Mouse (Mus musculus) limb, embryonic 11.5 days (tissue): ENCODE data around the gene Tppp. TPM values are rescaled to one million over a fixed set of nuclear protein-coding genes. Genes with fewer than 3 reads are reported as not detected.
A peak's percentile ranks its signal among the peaks of the same experiment; 100 is the strongest.

Source experiments
- ATAC-seq: fragments of 200-750 bp; cut with Nextera tagmentation; 2 replicates; pipeline ENCODE4 v1.8.0; 2017; ENCODE audit warnings: low read depth; ENCODE audit not compliant: insufficient number of reproducible peaks, low FRiP score, low TSS enrichment
- DNase-seq: peaks from one replicate; pipeline ENCODE4 v3.0.0-alpha.2; 2015; ENCODE audit warnings: low spot score
- H3K27ac ChIP-seq: fragments of 300-500 bp; sonication (generic); replicated peaks from 2 replicates; pipeline ENCODE4 v1.5.1; 2014; ENCODE audit warnings: low read depth, mild to moderate bottlenecking, low read length
- H3K27me3 ChIP-seq: fragments of 300-500 bp; sonication (generic); 2 replicates; pipeline ENCODE4 v1.6.1; 2014; ENCODE audit warnings: mild to moderate bottlenecking, low read length, mixed read lengths; ENCODE audit not compliant: control insufficient read depth, insufficient read depth
- H3K36me3 ChIP-seq: fragments of 300-500 bp; sonication (generic); 2 replicates; pipeline ENCODE4 v1.6.1; 2014; ENCODE audit warnings: mild to moderate bottlenecking, low read length, moderate library complexity, mixed read lengths; ENCODE audit not compliant: control insufficient read depth, insufficient read depth
- H3K4me1 ChIP-seq: fragments of 300-500 bp; sonication (generic); 2 replicates; pipeline ENCODE4 v1.6.1; 2014; ENCODE audit warnings: low read length, mixed read lengths; ENCODE audit not compliant: control insufficient read depth, insufficient read depth
- H3K4me2 ChIP-seq: fragments of 300-500 bp; sonication (generic); 2 replicates; pipeline ENCODE4 v1.6.1; 2014; ENCODE audit warnings: low read depth, mild to moderate bottlenecking, moderate library complexity; ENCODE audit not compliant: severe bottlenecking
- H3K4me3 ChIP-seq: fragments of 300-500 bp; sonication (generic); 2 replicates; pipeline ENCODE4 v1.5.1; 2014; ENCODE audit warnings: low read depth, low read length
- H3K9ac ChIP-seq: fragments of 300-500 bp; sonication (generic); 2 replicates; pipeline ENCODE4 v1.6.1; 2014; ENCODE audit warnings: mild to moderate bottlenecking, low read length
- H3K9me3 ChIP-seq: fragments of 300-500 bp; sonication (generic); 2 replicates; pipeline ENCODE4 v1.6.1; 2016; ENCODE audit warnings: low read length; ENCODE audit not compliant: control insufficient read depth
- WGBS: fragments of 180-500 bp; shearing (Covaris S2); extraction: QIAGEN DNeasy Blood & Tissue Kit; methylation state at CpG from one replicate; pipeline ENCODE4 v1.1.7; 2014; 5-methylcytosine and 5-hydroxymethylcytosine counted together
- polyA plus RNA-seq: library from polyadenylated mRNA; unstranded; fragments of >200 nt; fragmentation: Nextera tagmentation; extraction: Ambion mirVana; gene quantifications from 2 replicates; pipeline ENCODE4 v1.2.1, GENCODE M21; 2014

The Tppp gene
- polyA plus RNA-seq, 1 experiment from 2014 or later = 0.37 TPM

DNA sequence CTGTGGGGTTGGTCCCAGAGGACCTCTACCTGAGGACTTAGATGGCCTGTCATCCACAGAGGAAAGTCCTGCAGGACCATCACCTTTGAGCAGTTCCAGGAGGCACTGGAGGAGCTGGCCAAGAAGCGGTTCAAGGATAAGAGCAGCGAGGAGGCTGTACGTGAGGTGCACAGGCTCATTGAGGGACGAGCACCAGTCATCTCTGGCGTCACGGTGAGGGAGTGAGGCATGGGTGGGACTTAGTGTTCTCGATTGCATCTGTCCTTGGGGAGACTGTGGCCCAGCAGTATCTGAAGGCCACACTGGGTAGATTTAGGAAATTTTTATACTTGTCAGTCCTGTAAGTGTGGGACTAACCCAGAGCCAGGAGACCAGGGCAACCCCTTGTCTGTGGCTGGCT, 21.5 kb downstream of the Tppp start:
- 84% methylated on average over 7 of the region's 7 CpGs for WGBS
- no peak overlapping the region for H3K9ac ChIP-seq
- no peaks in the 10 kb centered on the region for H3K9me3 ChIP-seq
- H3K4me1 ChIP-seq = no peaks in the 10 kb centered on the region
- H3K4me3 ChIP-seq = no peak overlapping the region
- DNase-seq (no peak), ATAC-seq (no peak)
- no peaks in the 10 kb centered on the region for H3K36me3 ChIP-seq
- no peaks in the 10 kb centered on the region for H3K27me3 ChIP-seq
- no peak overlapping the region for H3K4me2 ChIP-seq
- no peak overlapping the region for H3K27ac ChIP-seq

DNA sequence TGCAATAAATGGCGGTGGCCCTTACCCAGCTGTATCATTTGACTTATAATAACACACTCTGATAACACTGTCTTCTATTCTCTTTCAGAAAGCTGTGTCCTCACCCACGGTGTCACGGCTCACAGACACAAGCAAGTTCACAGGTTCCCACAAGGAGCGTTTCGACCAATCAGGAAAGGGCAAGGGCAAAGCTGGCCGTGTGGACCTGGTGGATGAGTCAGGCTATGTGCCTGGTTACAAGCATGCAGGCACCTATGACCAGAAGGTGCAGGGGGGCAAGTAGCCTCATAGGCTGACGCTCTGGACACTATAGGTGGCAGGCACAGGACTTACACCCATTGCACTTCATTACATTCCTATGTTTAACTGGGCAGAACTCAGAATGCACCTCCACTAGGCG, 21.9 kb downstream of the Tppp start:
- Histone ChIP-seq H3K36me3 (no peaks in the 10 kb centered on the region), H3K27me3 (no peaks in the 10 kb centered on the region), H3K4me3 (no peak overlapping the region), H3K9ac (no peak overlapping the region), H3K9me3 (no peaks in the 10 kb centered on the region), H3K27ac (no peak overlapping the region), H3K4me2 (no peak overlapping the region), H3K4me1 (no peaks in the 10 kb centered on the region)
- ATAC-seq = no peak
- 82% methylated on average over 8 of the region's 8 CpGs for WGBS
- no peak for DNase-seq

DNA sequence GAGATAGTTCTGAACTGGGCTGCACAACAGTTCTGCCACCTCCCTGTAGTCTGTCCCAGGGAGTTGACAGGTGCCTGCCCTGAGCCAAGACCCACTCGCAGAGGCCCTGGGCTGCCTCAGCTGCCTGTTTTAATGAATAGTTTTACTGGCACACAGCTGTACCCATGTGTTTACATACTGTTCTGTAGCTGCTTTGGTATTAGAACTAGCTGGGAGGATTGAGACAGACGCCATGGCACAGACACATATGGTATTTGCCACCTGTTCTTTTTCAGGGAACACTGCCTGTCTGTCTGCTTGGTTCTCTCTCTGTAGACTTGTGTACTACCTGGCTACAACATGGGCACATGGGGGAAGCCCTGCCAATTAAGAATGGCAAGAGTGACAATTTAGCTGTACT, 25.5 kb downstream of the Tppp start:
- 91% methylated on average over 2 of the region's 2 CpGs for whole genome bisulfite sequencing

DNA sequence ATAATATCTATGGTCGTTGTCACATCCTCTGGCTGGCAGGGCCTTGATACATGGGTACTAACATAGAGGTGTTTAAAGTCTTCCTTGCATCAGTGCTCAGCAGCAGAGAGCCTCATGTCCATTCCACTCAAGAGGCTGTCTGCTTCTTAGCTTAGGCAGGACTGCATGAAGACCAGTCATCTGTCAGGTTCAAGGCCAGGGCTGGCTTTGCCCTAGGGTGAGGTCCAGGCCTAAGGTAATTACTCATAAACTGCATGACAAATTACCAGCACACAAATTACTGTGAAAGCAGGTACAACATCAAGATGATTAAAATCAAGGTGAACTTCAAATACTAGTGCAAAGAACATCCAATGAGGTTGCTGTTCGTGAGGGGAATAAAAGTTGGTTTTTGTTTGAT, 26.6 kb downstream of the Tppp start:
- 92% methylated on average over 2 of the region's 2 CpGs for WGBS
- Histone ChIP-seq H3K9me3 (no peaks in the 10 kb centered on the region), H3K4me1 (no peaks in the 10 kb centered on the region), H3K9ac (no peak overlapping the region), H3K27ac (no peak overlapping the region), H3K4me2 (no peak overlapping the region), H3K36me3 (no peaks in the 10 kb centered on the region; the same call in 1 of the 2 replicates), H3K4me3 (no peak overlapping the region), H3K27me3 (no peaks in the 10 kb centered on the region)
- ATAC-seq = no peak
- DNase-seq = no peak

More for the DNA sequence above, 25.5 kb downstream of the Tppp start:
- no peaks in the 10 kb centered on the region for H3K36me3 ChIP-seq
- H3K4me2 ChIP-seq = no peak overlapping the region
- no peaks in the 10 kb centered on the region for H3K9me3 ChIP-seq
- H3K4me1 ChIP-seq = no peaks in the 10 kb centered on the region
- DNase-seq (no peak), ATAC-seq (no peak)
- H3K9ac ChIP-seq = no peak overlapping the region
- no peak overlapping the region for H3K4me3 ChIP-seq
- no peaks in the 10 kb centered on the region for H3K27me3 ChIP-seq
- H3K27ac ChIP-seq = no peak overlapping the region

DNA sequence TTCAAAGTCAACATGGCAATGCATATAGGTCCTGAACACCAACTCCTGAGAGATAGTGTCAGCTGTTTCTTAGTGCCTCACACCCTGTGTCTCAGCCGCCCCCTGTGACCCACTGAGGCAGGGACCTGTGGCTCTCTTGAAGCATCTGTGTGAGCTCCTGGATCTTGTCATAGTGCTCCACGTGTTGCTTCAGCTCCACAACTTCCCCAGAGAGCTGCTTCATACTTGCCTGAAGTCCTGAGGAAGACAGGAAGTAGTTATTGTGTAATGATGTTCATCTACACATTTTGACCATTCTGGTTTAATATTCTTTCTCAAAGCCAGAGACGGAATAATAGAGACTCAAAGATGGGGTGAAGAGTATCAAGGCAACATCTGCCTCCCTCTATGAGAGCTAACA, 30.7 kb downstream of the Tppp start:
- H3K4me2 ChIP-seq = no peak overlapping the region
- WGBS = 78% methylated on average over 3 of the region's 3 CpGs
- H3K4me1 ChIP-seq = no peaks in the 10 kb centered on the region
- ATAC-seq = no peak
- H3K4me3 ChIP-seq = no peak overlapping the region
- H3K36me3 ChIP-seq = peaks cover under 1% of the 10 kb centered on the region; the same call in 1 of the 2 replicates
- no peak overlapping the region for H3K9ac ChIP-seq
- no peak for DNase-seq
- H3K27ac ChIP-seq = no peak overlapping the region
- H3K9me3 ChIP-seq = no peaks in the 10 kb centered on the region
- H3K27me3 ChIP-seq = no peaks in the 10 kb centered on the region

DNA sequence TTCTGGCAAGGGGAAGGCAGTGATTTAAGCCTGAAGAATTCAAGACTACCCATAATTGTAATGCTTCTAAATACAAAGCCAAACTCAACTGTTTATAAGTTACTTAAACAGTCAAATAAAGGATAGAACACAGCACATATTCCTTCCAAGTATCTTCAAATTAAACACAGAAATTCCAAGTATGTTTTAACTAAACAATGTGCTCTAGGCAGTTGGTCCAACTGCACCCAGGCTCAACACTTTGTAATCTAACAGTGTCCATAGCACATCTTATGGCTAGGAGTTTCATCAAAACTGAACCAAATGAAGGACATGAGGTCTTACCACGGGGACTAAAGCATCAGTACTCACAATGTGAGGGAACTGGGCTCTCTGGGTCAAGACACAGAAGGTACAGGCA, 47.0 kb downstream of the Tppp start:
- 84% methylated on average over 1 of the region's 1 CpGs for WGBS

DNA sequence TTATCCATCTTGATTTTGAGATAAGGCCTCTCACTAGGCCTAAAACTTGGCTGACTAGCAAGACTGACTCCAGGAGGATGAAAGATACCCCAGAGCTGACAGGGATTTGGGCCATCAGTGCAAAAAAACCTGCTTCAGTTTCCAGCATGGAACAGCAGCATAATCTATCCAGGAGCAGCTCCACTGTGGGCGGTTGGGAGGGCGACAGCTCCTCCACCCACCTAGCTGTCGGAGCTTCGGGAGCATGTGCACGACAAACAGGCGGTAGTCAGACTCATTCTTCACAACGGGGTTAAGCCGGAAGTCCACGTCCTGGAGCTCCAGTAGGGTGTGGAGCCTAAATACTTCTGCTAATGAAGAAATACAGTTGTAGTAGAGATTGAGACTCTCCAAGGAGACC, 48.9 kb downstream of the Tppp start:
- H3K9me3 ChIP-seq = no peaks in the 10 kb centered on the region
- ATAC-seq (no peak), DNase-seq (no peak)
- no peaks in the 10 kb centered on the region for H3K27me3 ChIP-seq
- no peak overlapping the region for H3K4me3 ChIP-seq
- H3K27ac ChIP-seq = no peak overlapping the region
- 94% methylated on average over 9 of the region's 9 CpGs for WGBS
- no peak overlapping the region for H3K4me2 ChIP-seq
- H3K36me3 ChIP-seq = peaks cover 3% of the 10 kb centered on the region; the same call in 1 of the 2 replicates
- no peaks in the 10 kb centered on the region for H3K4me1 ChIP-seq
- no peak overlapping the region for H3K9ac ChIP-seq

More for the DNA sequence above, 47.0 kb downstream of the Tppp start:
- Histone ChIP-seq H3K36me3 (peaks cover 3% of the 10 kb centered on the region; the same call in 1 of the 2 replicates), H3K4me3 (no peak overlapping the region), H3K9me3 (no peaks in the 10 kb centered on the region), H3K27me3 (no peaks in the 10 kb centered on the region), H3K4me2 (no peak overlapping the region), H3K4me1 (no peaks in the 10 kb centered on the region), H3K27ac (no peak overlapping the region), H3K9ac (no peak overlapping the region)
- no peak for ATAC-seq
- DNase-seq = no peak

DNA sequence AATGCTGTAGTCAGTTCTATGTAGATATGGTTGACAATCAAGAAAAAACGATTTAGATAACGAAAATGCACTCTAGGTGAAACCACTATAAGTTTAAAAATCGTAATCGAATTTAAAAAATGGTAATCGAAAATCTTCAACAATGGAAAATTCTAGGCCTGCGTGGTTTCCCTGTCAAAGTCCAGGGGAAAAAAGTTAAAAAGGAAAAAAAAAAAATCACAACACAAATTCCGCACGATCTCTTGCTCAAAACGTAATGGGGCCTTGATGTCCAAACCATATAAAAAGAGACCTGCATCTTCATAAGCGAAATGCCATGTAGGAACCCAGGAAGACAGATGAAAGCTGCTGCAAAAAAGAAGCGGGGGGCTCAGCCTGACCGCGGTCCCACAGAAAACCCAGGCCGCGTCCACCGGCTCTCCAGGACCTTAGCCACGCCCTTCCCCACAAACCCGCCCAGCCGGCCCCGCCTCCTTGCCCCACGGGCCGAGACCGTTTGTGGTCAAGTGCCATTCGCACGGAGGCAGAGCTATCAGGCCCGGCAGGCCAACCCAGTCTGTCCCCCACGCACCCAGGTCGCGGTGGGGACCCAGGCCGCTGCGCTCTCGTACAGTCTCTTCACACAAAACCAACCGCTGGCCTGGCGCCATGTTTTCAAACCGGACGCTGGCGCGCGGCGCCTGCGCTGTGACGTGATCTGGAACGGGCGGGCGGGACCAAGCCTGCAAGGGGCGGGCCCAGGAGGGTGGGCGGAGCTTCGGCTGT, 52.6 kb downstream of the Tppp start, which contains the start of gene Cep72:
TSS of gene Cep72 (minus strand) at position 687 of the 765 bp plus-strand sequence.
- Histone ChIP-seq H3K9me3 (no peaks in the 10 kb centered on the region), H3K4me3 (peak within 1 kb of the TSS; percentile 62), H3K27ac (peak within 1 kb of the TSS; percentile 66; the same call in 1 of the 2 replicates), H3K27me3 (no peaks in the 10 kb centered on the region), H3K4me2 (peak within 1 kb of the TSS; percentile 46), H3K36me3 (0 out of 2 replicates have a peak, but pooled peaks cover 3% of the 10 kb centered on the region), H3K9ac (peak within 1 kb of the TSS; percentile 77), H3K4me1 (no peaks in the 10 kb centered on the region)
- ATAC-seq = peak; percentile 98
- peak; percentile 97 for DNase-seq
- WGBS = 4% methylated on average over 48 of the region's 48 CpGs
